Mouse (Mus musculus) adrenal gland, postnatal 36 days (tissue): Measurements from ENCODE around the gene Nova1. TPM values are rescaled to one million over a fixed set of nuclear protein-coding genes. Genes with fewer than 3 reads are reported as not detected.

ENCODE experiments used
- DNase-seq, 2 experiments: peaks; one replicate each; pipeline ENCODE4 v3.0.0; 2021; ENCODE audit warnings: mixed read lengths in 1 of 2
- total RNA-seq, 2 experiments: library from RNA; stranded (reverse); gene quantifications; 2 replicates each; pipeline ENCODE4 v1.2.3; 2021

Gene Nova1
- total RNA-seq, 2 experiments from 2014 or later, result 4.0 to 4.5 TPM

DNA sequence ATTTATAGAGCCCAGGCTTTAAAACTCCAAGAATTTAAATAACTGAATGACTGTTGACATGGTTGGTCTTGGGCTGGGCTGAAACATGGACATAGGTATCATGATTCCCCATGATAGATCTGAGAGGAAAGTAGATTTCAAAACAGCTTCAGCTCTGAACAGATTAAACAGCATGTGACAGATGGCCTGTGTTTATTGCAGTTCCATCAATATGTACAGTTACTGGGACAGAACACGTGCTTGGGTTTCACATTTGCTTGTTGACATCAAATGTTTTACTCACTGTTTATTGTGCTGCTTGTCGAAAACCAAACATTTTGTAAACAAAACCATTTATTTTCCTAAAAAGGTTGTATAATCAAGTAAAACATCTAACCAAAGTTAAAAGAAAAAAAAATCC lies 142.4 kb downstream of the Nova1 start:
- no peak for DNase-seq

DNA sequence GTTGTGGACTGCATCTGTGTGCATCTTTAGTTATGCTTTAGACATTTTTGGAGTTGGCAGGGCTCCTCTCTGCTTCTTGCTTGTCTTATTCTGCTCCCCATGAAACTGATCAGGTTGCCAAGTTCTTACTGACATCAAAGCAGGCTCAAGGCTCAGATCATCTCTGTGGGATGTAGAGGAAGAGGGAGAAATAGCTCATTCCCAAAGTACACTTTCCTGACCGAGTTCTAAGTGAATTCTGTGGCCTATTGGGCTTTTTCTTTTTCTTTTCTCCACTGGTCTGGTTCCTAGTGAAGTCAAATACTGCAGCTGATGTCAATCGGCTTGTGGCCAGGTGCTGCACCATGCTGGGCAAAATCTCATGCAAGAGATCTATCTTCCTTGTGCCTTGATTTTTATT lies 152.0 kb downstream of the Nova1 start:
- DNase-seq, result no peak

DNA sequence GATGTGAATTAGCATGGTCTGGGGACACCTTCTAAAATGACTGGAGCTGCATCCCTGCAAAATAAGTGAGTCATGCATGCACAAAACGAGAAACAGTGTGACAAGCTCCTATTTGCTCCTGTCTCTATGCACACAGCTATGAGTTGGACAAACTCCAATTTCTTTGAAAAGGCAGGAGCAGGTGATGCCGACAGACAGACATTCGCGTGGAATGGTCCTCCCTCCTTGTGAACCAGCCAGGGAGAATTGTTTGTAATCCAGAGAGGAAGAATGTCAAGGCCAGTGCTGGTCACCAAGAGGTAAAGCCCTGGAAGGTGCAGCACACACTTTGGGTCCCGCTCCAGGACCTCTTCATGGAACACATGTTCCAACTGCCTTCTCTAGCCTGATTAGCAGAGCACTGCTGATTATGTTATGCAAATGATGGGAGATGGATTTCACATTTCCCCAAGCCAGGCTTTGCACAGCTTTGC lies 172.6 kb downstream of the Nova1 start:
- DNase-seq, result no peak

DNA sequence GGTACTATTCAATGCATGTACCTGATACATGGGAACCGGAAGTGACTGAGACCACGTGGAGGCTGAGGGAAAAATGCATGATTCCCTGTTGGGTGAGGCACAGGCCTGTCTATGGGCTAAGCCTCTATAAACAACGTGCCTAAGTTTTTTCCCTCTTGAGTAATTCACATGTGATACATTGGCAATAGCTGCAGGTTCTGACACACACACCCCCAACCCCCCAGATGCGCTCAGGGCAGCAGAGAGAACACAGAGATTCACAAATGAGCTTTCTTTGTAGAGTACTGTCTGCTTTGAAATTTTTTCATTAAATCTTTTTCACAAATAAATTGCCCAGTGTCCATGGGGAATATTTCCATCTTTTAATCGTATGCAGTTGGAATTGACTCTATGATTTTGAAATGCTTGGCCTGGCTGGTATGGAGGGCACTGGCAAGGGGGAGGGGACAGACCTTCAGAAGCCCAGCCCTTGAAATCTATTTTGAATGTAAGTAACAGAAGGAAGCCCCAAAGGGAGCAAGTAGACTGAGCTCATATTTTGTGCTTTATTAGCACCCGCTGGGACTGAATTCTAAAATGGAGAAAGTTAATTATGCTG lies 173.3 kb downstream of the Nova1 start:
- DNase-seq, result no peak
